Mouse (Mus musculus): Measurements from ENCODE around the gene Mllt3. TPM values are rescaled to one million over a fixed set of nuclear protein-coding genes. Genes with fewer than 3 reads are reported as not detected.
A peak's percentile ranks its signal among the peaks of the same experiment; 100 is the strongest.

Gene Mllt3
- total and polyA plus RNA-seq, 3 experiments: 15.4 to 75.3 TPM; not detected in 1

DNA sequence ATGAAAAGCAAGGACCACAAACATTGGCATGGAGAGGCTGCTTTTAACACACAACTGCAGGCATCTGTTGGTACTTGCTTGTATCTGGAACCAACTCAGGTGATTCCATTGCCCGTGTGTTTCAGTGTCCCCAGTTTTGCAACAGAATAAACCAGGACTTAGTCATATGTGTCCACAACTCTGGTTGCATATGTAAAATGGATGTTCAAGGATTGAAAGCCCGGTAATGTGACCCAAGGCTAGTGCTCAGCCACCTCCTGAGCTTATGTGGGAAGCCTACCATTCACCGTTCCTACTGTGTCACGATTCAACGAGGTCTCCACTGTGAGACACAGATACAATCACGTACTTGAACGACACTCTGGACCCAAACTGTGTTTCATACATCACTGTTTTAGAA is 243.7 kb downstream of the Mllt3 start:
- no peak overlapping the region for H3K9ac ChIP-seq (ENCODE audit: control insufficient read depth, low read depth, low read length, poor library complexity, severe bottlenecking)
- H3K36me3 ChIP-seq (ENCODE audit: control insufficient read depth in 1 of 2, insufficient read depth in 2 of 2, low read length in 2 of 2): peaks cover 0 to 14% of the 10 kb centered on the region in 2 experiments; a peak in 2 of 4 replicates
- no peaks in the 10 kb centered on the region for H3K27me3 ChIP-seq (ENCODE audit: control insufficient read depth in 1 of 2, insufficient read depth in 2 of 2, low read length in 2 of 2)
- no peak for TF ChIP-seq MAZ (IDR thresholded peaks at IDR 0.05; ENCODE audit: low read depth, low read length)
- no peak for TF ChIP-seq POLR2AphosphoS2 (IDR thresholded peaks at IDR 0.05; ENCODE audit: low read length)
- no peak for TF ChIP-seq RCOR1 (IDR thresholded peaks at IDR 0.05; ENCODE audit: low read depth, low read length)
- no peak for TF ChIP-seq GABPA (IDR thresholded peaks at IDR 0.05; ENCODE audit: low read depth, low read length)
- no peak for TF ChIP-seq BHLHE40 (IDR thresholded peaks at IDR 0.05; ENCODE audit: borderline replicate concordance, low read depth, low read length)
- TF ChIP-seq SIN3A (IDR thresholded peaks at IDR 0.05; ENCODE audit: low read length): no peak
- no peak for TF ChIP-seq ZMIZ1 (IDR thresholded peaks at IDR 0.05; ENCODE audit: low read depth, low read length)
- no peak for TF ChIP-seq ETS1 (IDR thresholded peaks at IDR 0.05; ENCODE audit: low read depth, low read length)
- no peak for TF ChIP-seq MEF2A (IDR thresholded peaks at IDR 0.05; ENCODE audit: extremely low read depth, insufficient replicate concordance, low read depth, low read length, poor library complexity, severe bottlenecking)
- TF ChIP-seq MAFK (IDR thresholded peaks at IDR 0.05; ENCODE audit: borderline replicate concordance, low read depth, low read length): no peak
- TF ChIP-seq KAT2A (conservative IDR thresholded peaks at IDR 0.05; ENCODE audit: low read depth, low read length): no peak
- TF ChIP-seq ELF1 (IDR thresholded peaks at IDR 0.05; ENCODE audit: low read depth, low read length): no peak
- no peak for TF ChIP-seq EP300 (IDR thresholded peaks at IDR 0.05; ENCODE audit: low read depth in 1 of 2, low read length in 2 of 2)
- TF ChIP-seq SMC3 (IDR thresholded peaks at IDR 0.05; ENCODE audit: low read depth, low read length): no peak
- no peak for TF ChIP-seq CHD1 (IDR thresholded peaks at IDR 0.05; ENCODE audit: low read depth, low read length)
- no peaks in the 10 kb centered on the region for H3K4me1 ChIP-seq (ENCODE audit: control insufficient read depth in 1 of 2, insufficient read depth in 2 of 2, low read length in 2 of 2)
- H3K4me3 ChIP-seq (ENCODE audit: control insufficient read depth in 1 of 2, insufficient read depth in 1 of 2, low read depth in 2 of 2, low read length in 2 of 2): no peak overlapping the region
- H3K9me3 ChIP-seq (replicated peaks; ENCODE audit: insufficient read depth, low read length): no peaks in the 10 kb centered on the region
- no peaks in the 10 kb centered on the region for H3K79me2 ChIP-seq (ENCODE audit: control insufficient read depth, insufficient read depth, low read length, poor library complexity)
- no peak overlapping the region for H3K27ac ChIP-seq (ENCODE audit: control insufficient read depth, low read depth, low read length)
- DNase-seq (ENCODE audit: low read depth, low spot score): no peak

DNA sequence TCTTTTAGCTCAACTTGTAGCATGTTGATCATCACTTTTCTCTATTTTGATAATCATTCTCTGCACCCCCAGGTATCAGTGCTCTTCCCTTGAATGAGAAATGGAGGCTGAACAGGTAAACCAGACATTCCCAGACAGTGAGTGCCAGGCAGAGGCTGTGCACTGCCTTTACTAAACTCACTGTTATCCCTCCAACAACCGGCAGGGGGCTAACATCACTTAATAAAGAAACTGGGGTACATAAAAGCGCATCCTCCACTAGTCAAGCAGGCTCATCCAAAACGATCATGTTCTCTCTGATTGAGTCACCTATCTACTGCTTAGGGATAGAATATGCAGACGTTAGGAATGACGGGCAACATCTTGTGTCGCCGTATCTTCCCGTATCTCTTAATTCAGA is 244.5 kb downstream of the Mllt3 start:
- TF ChIP-seq RAD21 (IDR thresholded peaks at IDR 0.05; ENCODE audit: low read depth, low read length): peak; percentile 81
- no peak for TF ChIP-seq MYC (IDR thresholded peaks at IDR 0.05; ENCODE audit: low read depth, low read length)
- TF ChIP-seq CTCF (IDR thresholded peaks at IDR 0.05 in 2 of 3, conservative IDR thresholded peaks at IDR 0.05 in 1 of 3; ENCODE audit: control insufficient read depth in 1 of 3, insufficient read depth in 1 of 3, low read depth in 2 of 3, low read length in 3 of 3, poor library complexity in 1 of 3, severe bottlenecking in 1 of 3): peak; percentile 52 to 81 (median 74)
- TF ChIP-seq ZC3H11A (IDR thresholded peaks at IDR 0.05; ENCODE audit: low read depth, low read length): peak; percentile 80
- peak; percentile 93 for TF ChIP-seq SMC3 (IDR thresholded peaks at IDR 0.05; ENCODE audit: low read depth, low read length)
- TF ChIP-seq POLR2AphosphoS2 (IDR thresholded peaks at IDR 0.05; ENCODE audit: low read length): no peak
- Histone ChIP-seq H3K4me3 (ENCODE audit: control insufficient read depth in 1 of 2, insufficient read depth in 1 of 2, low read depth in 2 of 2, low read length in 2 of 2) (no peak overlapping the region), H3K9me3 (replicated peaks; ENCODE audit: insufficient read depth, low read length) (no peaks in the 10 kb centered on the region), H3K27me3 (ENCODE audit: control insufficient read depth in 1 of 2, insufficient read depth in 2 of 2, low read length in 2 of 2) (no peaks in the 10 kb centered on the region), H3K4me1 (ENCODE audit: control insufficient read depth in 1 of 2, insufficient read depth in 2 of 2, low read length in 2 of 2) (no peaks in the 10 kb centered on the region), H3K79me2 (ENCODE audit: control insufficient read depth, insufficient read depth, low read length, poor library complexity) (no peaks in the 10 kb centered on the region), H3K27ac (ENCODE audit: control insufficient read depth, low read depth, low read length) (no peak overlapping the region), H3K9ac (ENCODE audit: control insufficient read depth, low read depth, low read length, poor library complexity, severe bottlenecking) (no peak overlapping the region), H3K36me3 (ENCODE audit: control insufficient read depth in 1 of 2, insufficient read depth in 2 of 2, low read length in 2 of 2) (peaks cover 0 to 14% of the 10 kb centered on the region in 2 experiments; a peak in 2 of 4 replicates)
- peak; percentile 71 for DNase-seq (ENCODE audit: low read depth, low spot score)

Measured in MEL (cell line).